Mouse (Mus musculus) right cerebral cortex, postnatal 10 days (tissue): Measurements from ENCODE around the gene Acvr2b.

Experiments
- DNase-seq, 2 experiments: peaks; one replicate each; pipeline ENCODE4 v3.0.0; 2021; ENCODE audit warnings: low spot score in 2 of 2

Gene Acvr2b

GRCm38 (mm10) chr9:119408898-119409664, 7.2 kb downstream of the Acvr2b start:
- DNase-seq = no peak

- no peak for DNase-seq
Measured at GRCm38 (mm10) chr9:119409864-119410263, 7.9 kb downstream of the Acvr2b start.

- no peak for DNase-seq
Measured at GRCm38 (mm10) chr9:119418025-119418424, 16.1 kb downstream of the Acvr2b start.

GRCm38 (mm10) chr9:119419852-119420438, 18.0 kb downstream of the Acvr2b start:
- DNase-seq = no peak

- no peak for DNase-seq
Measured at GRCm38 (mm10) chr9:119425217-119425975, 23.5 kb downstream of the Acvr2b start.

- DNase-seq = no peak
Measured at GRCm38 (mm10) chr9:119425976-119426415, 24.1 kb downstream of the Acvr2b start.

- no peak for DNase-seq
Measured at GRCm38 (mm10) chr9:119426483-119426882, 24.6 kb downstream of the Acvr2b start.

GRCm38 (mm10) chr9:119430311-119430710, 28.4 kb downstream of the Acvr2b start:
- DNase-seq = peak; percentile 81 to 88

- DNase-seq = no peak
Measured at GRCm38 (mm10) chr9:119435855-119436254, 33.9 kb downstream of the Acvr2b start.

- DNase-seq = no peak
Measured at GRCm38 (mm10) chr9:119438065-119438464, 36.1 kb downstream of the Acvr2b start.

- no peak for DNase-seq
Measured at GRCm38 (mm10) chr9:119438498-119439000, 36.6 kb downstream of the Acvr2b start.

- DNase-seq = peak; percentile 98 to 99
Measured at GRCm38 (mm10) chr9:119444738-119445429, 43.0 kb downstream of the Acvr2b start, which contains the start of gene Exog. Exog (plus strand) TSS chr9:119444943.

- DNase-seq = no peak
Measured at GRCm38 (mm10) chr9:119445737-119446136, 43.8 kb downstream of the Acvr2b start.

- DNase-seq = no peak
Measured at GRCm38 (mm10) chr9:119455967-119456366, 54.0 kb downstream of the Acvr2b start.

- DNase-seq = no peak
Measured at GRCm38 (mm10) chr9:119457122-119457521, 55.2 kb downstream of the Acvr2b start.

- peak; percentile 74 to 86 for DNase-seq
Measured at GRCm38 (mm10) chr9:119460410-119460809, 58.5 kb downstream of the Acvr2b start.

- DNase-seq = no peak
Measured at GRCm38 (mm10) chr9:119465056-119465455, 63.1 kb downstream of the Acvr2b start.

GRCm38 (mm10) chr9:119465595-119465994, 63.7 kb downstream of the Acvr2b start:
- peak in 1 of 2 experiments; percentile 47 for DNase-seq

GRCm38 (mm10) chr9:119469691-119470353, 67.9 kb downstream of the Acvr2b start:
- no peak for DNase-seq

- DNase-seq = no peak
Measured at GRCm38 (mm10) chr9:119472412-119472918, 70.5 kb downstream of the Acvr2b start.

- DNase-seq = no peak
Measured at GRCm38 (mm10) chr9:119473011-119473410, 71.1 kb downstream of the Acvr2b start.
